In the genomic region with DNA sequence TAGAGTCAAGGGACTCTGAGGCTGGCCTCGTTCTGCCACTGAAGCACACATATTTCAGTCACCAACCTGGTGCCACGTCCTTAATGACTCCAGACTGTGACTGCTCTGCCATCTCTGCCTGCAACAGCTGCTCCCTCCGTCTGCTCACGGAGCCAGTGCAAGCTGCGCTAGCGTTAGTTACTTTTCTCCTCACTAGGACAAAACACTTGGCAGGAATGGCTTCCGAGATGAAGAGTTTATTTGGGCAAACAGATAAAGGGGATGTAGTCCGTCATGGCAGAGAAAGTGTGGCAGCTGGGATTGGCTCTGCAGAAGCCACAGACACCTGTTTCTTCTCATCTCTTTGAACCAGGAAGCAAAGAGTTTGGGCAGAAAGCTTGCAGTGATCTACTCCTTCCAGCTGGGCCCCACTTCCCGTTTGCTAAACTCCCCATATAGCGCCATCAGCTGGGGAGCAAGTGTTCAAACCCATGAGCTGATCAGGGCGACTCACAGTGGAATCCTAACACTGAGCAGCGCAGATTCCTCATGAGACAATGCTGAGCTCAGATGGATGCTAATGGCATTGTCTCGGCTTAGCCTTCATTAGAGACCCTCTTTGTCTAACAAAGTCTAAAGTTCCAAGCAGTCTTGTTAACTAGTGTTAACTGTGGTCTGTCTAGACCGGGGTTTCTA, we compare ENCODE assay signal across 14 mouse cellular contexts.
A peak's percentile ranks its signal among the peaks of the same experiment; 100 is the strongest.
DNase-seq lines count a peak whose midpoint lies in the region; ATAC-seq lines count a peak whose summit lies in the region.
"Had no signal": no experiment of that assay in that cellular context is flagged by ENCODE, and none has a peak within 500 bp of the region (broad histone marks: within the 10 kb centered on the region; RNA-seq: fewer than 3 reads in every experiment).

No protein-coding gene starts in this region.

- peak; percentile 50 for ATAC-seq in activated CD4-positive, CD25-positive, alpha-beta regulatory T cell, adult 4 months
- peak; percentile 54 for ATAC-seq in megakaryocyte progenitor cell, adult 5-6 weeks (replicated peaks; ENCODE audit: poor library complexity)
- no peak for ATAC-seq in kidney, embryonic 15.5 days (replicated peaks; ENCODE audit: low FRiP score)
- ATAC-seq: hindbrain, postnatal 0 days had no signal

- no peak overlapping the region for H3K4me2 ChIP-seq in kidney, embryonic 15.5 days
- H3K4me2 ChIP-seq: embryonic facial prominence, embryonic 13.5 days; lung, embryonic 14.5 days; neural tube, embryonic 12.5 days; stomach, embryonic 15.5 days had no signal

- no peak overlapping the region for H3K9ac ChIP-seq in kidney, embryonic 15.5 days
- H3K9ac ChIP-seq: embryonic facial prominence, embryonic 13.5 days; lung, embryonic 14.5 days; neural tube, embryonic 12.5 days; stomach, embryonic 15.5 days had no signal

- no peaks in the 10 kb centered on the region for H3K9me3 ChIP-seq in kidney, embryonic 15.5 days (replicated peaks)
- H3K9me3 ChIP-seq: embryonic facial prominence, embryonic 13.5 days; neural tube, embryonic 12.5 days; stomach, embryonic 15.5 days had no signal

- 0 out of 2 replicates have a peak, but pooled peaks cover 3% of the 10 kb centered on the region for H3K4me1 ChIP-seq in kidney, embryonic 15.5 days
- H3K4me1 ChIP-seq: neural tube, embryonic 12.5 days; stomach, embryonic 15.5 days had no signal

- H3K27me3 ChIP-seq in kidney, embryonic 15.5 days = 0 out of 2 replicates have a peak, but pooled peaks cover 4% of the 10 kb centered on the region
- H3K27me3 ChIP-seq: embryonic facial prominence, embryonic 13.5 days; neural tube, embryonic 12.5 days; stomach, embryonic 15.5 days had no signal

- no peaks in the 10 kb centered on the region for H3K36me3 ChIP-seq in kidney, embryonic 15.5 days
- H3K36me3 ChIP-seq: embryonic facial prominence, embryonic 13.5 days; neural tube, embryonic 12.5 days; stomach, embryonic 15.5 days had no signal

- DNase-seq in layer of hippocampus, adult 11-12 months (ENCODE audit: low spot score) = peak; percentile 30
- DNase-seq in layer of hippocampus, adult 9-10 months (ENCODE audit: low spot score) = no peak
- DNase-seq in B cell, adult 2 months = peak; percentile 66
- DNase-seq in cerebellum, adult 11 months = no peak
- no peak for DNase-seq in cerebellum, postnatal 4 days (ENCODE audit: low spot score in 2 of 2)
- DNase-seq: gastrocnemius, adult 2 months; lung, embryonic 14.5 days had no signal

- H3K4me3 ChIP-seq in kidney, embryonic 15.5 days (replicated peaks) = no peak overlapping the region
- H3K4me3 ChIP-seq: embryonic facial prominence, embryonic 13.5 days; gastrocnemius, adult 2 months; neural tube, embryonic 12.5 days; stomach, embryonic 15.5 days had no signal

- H3K27ac ChIP-seq in kidney, embryonic 15.5 days = no peak overlapping the region
- H3K27ac ChIP-seq: embryonic facial prominence, embryonic 13.5 days; gastrocnemius, adult 2 months; hindbrain, postnatal 0 days; neural tube, embryonic 12.5 days; stomach, embryonic 15.5 days had no signal

- WGBS in kidney, embryonic 15.5 days = 88% methylated on average over 14 of the region's 14 CpGs

Comparison
In these comparisons a context has a peak if more than half of its experiments do, and no peak if none do; other contexts are left out.
1. DNase-seq: peak in layer of hippocampus, adult 11-12 months (single experiment) and B cell, adult 2 months (2 of 2); none in layer of hippocampus, adult 9-10 months (single experiment), cerebellum, adult 11 months (single experiment) and cerebellum, postnatal 4 days (0 of 2).